Comparison of ENCODE assay signal across 28 mouse cellular contexts in genomic region chr6:117701547-117701946, GRCm38 (mm10).
"Had no signal": no experiment of that assay in that cellular context is flagged by ENCODE, and none has a peak within 500 bp of the region (broad histone marks: within the 10 kb centered on the region; RNA-seq: fewer than 3 reads in every experiment).

No protein-coding gene starts in this region.

- H3K36me3 ChIP-seq: embryonic facial prominence, embryonic 10.5 days; embryonic facial prominence, embryonic 12.5 days; embryonic facial prominence, embryonic 13.5 days; embryonic facial prominence, embryonic 15.5 days; forebrain, embryonic 10.5 days; forebrain, embryonic 12.5 days; forebrain, embryonic 15.5 days had no signal

- H3K9ac ChIP-seq: embryonic facial prominence, embryonic 12.5 days; embryonic facial prominence, embryonic 13.5 days; embryonic facial prominence, embryonic 15.5 days; forebrain, embryonic 12.5 days; forebrain, embryonic 13.5 days; forebrain, embryonic 15.5 days; forebrain, postnatal 0 days had no signal

- H3K27ac ChIP-seq: embryonic facial prominence, embryonic 10.5 days; embryonic facial prominence, embryonic 12.5 days; embryonic facial prominence, embryonic 13.5 days; embryonic facial prominence, embryonic 15.5 days; forebrain, embryonic 10.5 days; forebrain, embryonic 12.5 days; forebrain, embryonic 13.5 days; forebrain, embryonic 15.5 days; gastrocnemius, adult 2 months; heart, adult 2 months had no signal

- H3K4me1 ChIP-seq: embryonic facial prominence, embryonic 12.5 days; embryonic facial prominence, embryonic 13.5 days; embryonic facial prominence, embryonic 15.5 days; forebrain, embryonic 10.5 days; forebrain, embryonic 12.5 days; forebrain, embryonic 13.5 days; forebrain, embryonic 15.5 days had no signal

- ATAC-seq: forebrain, embryonic 13.5 days; forebrain, embryonic 14.5 days; forebrain, embryonic 15.5 days; forebrain, embryonic 16.5 days; forebrain, postnatal 0 days had no signal

- H3K9me3 ChIP-seq: embryonic facial prominence, embryonic 10.5 days; embryonic facial prominence, embryonic 12.5 days; embryonic facial prominence, embryonic 13.5 days; embryonic facial prominence, embryonic 15.5 days; forebrain, embryonic 10.5 days; forebrain, embryonic 12.5 days; forebrain, embryonic 13.5 days; forebrain, embryonic 15.5 days had no signal

- H3K4me2 ChIP-seq: embryonic facial prominence, embryonic 12.5 days; embryonic facial prominence, embryonic 13.5 days; embryonic facial prominence, embryonic 15.5 days; forebrain, embryonic 12.5 days; forebrain, embryonic 13.5 days; forebrain, embryonic 15.5 days had no signal

- H3K27me3 ChIP-seq: embryonic facial prominence, embryonic 12.5 days; embryonic facial prominence, embryonic 13.5 days; embryonic facial prominence, embryonic 15.5 days; forebrain, embryonic 12.5 days; forebrain, embryonic 13.5 days; forebrain, embryonic 15.5 days had no signal

- H3K4me3 ChIP-seq: embryonic facial prominence, embryonic 10.5 days; embryonic facial prominence, embryonic 12.5 days; embryonic facial prominence, embryonic 13.5 days; embryonic facial prominence, embryonic 15.5 days; erythroblast, embryonic 14.5 days; forebrain, embryonic 10.5 days; forebrain, embryonic 12.5 days; forebrain, embryonic 13.5 days; forebrain, embryonic 15.5 days; gastrocnemius, adult 2 months; heart, adult 2 months had no signal

- DNase-seq: cerebellum, adult 2 months; cerebellum, adult 8-10 months; cerebellum, adult 9-10 months; cerebellum, adult 9-11 months; cerebellum, postnatal 10 days; cerebellum, postnatal 14 days; cerebellum, postnatal 25 days; cerebellum, postnatal 36 days; embryo, embryonic 11 days; forebrain, postnatal 0 days; gastrocnemius, adult 2 months; gastrocnemius, postnatal 10 days; gastrocnemius, postnatal 14 days; gastrocnemius, postnatal 25 days; gastrocnemius, postnatal 36 days; heart, adult 18-20 months had no signal
